Mouse (Mus musculus) liver, embryonic 14.5 days (tissue): Measurements from ENCODE around the gene Dlg1. TPM values are rescaled to one million over a fixed set of nuclear protein-coding genes. Genes with fewer than 3 reads are reported as not detected.

Source experiments
- ATAC-seq: fragments of 200-750 bp; cut with Nextera tagmentation; 2 replicates; pipeline ENCODE4 v1.8.0; 2017; ENCODE audit warnings: moderate number of reproducible peaks, mild to moderate bottlenecking, moderate library complexity; ENCODE audit not compliant: insufficient read depth
- DNase-seq, 3 experiments: peaks; one replicate each; pipeline ENCODE4 v3.0.0-alpha.2; 2012 to 2013; ENCODE audit warnings: low read depth in 3 of 3, low spot score in 3 of 3
- H3K27ac ChIP-seq: fragments of 300-500 bp; sonication (generic); 2 replicates; pipeline ENCODE4 v1.5.1; 2014; ENCODE audit warnings: moderate library complexity, mild to moderate bottlenecking, control low read depth, inconsistent platforms
- H3K27me3 ChIP-seq: fragments of 300-500 bp; sonication (generic); 2 replicates; pipeline ENCODE4 v1.6.1; 2014; ENCODE audit warnings: mild to moderate bottlenecking, low read length, moderate library complexity; ENCODE audit not compliant: control insufficient read depth, insufficient read depth
- H3K36me3 ChIP-seq: fragments of 300-500 bp; sonication (generic); replicated peaks from 2 replicates; pipeline ENCODE4 v1.6.1; 2014; ENCODE audit warnings: low read depth; ENCODE audit not compliant: control insufficient read depth, insufficient read depth
- H3K4me1 ChIP-seq, 2 experiments: fragments of 200-500 bp in 1 of 2; fragments of 300-500 bp in 1 of 2; sonication (generic) in 1 of 2; replicated peaks; 2 replicates each; pipeline ENCODE4 v1.6.1; 2012 to 2014; ENCODE audit warnings: antibody characterized with exemption in 1 of 2, inconsistent platforms in 1 of 2, low read length in 1 of 2; ENCODE audit not compliant: control insufficient read depth in 2 of 2, insufficient read depth in 2 of 2
- H3K4me2 ChIP-seq: fragments of 300-500 bp; sonication (generic); 2 replicates; pipeline ENCODE4 v1.6.1; 2014; ENCODE audit warnings: low read depth, mild to moderate bottlenecking, control low read depth, moderate library complexity
- H3K4me3 ChIP-seq, 2 experiments: fragments of 200-500 bp in 1 of 2; fragments of 300-500 bp in 1 of 2; sonication (generic) in 1 of 2; 2 replicates each; pipeline ENCODE4 v1.5.1; 2012 to 2014; ENCODE audit warnings: low read depth in 2 of 2, low read length in 2 of 2, mild to moderate bottlenecking in 2 of 2, control low read depth in 1 of 2, inconsistent platforms in 1 of 2, moderate library complexity in 1 of 2; ENCODE audit not compliant: insufficient read depth in 1 of 2
- H3K9ac ChIP-seq: fragments of 300-500 bp; sonication (generic); replicated peaks from 2 replicates; pipeline ENCODE4 v1.6.1; 2014; ENCODE audit warnings: mild to moderate bottlenecking, control low read depth, moderate library complexity
- H3K9me3 ChIP-seq: fragments of 300-500 bp; sonication (generic); 2 replicates; pipeline ENCODE4 v1.6.1; 2016; ENCODE audit warnings: low read length, mixed read lengths; ENCODE audit not compliant: control insufficient read depth
- CTCF ChIP-seq: IDR thresholded peaks from 2 replicates; pipeline ENCODE4 v1.5.1; 2016; ENCODE audit warnings: antibody characterized with exemption, low read depth, control low read depth
- EP300 ChIP-seq: IDR thresholded peaks from 2 replicates; pipeline ENCODE4 v1.6.1; 2016; ENCODE audit warnings: antibody characterized with exemption, low read depth
- WGBS: fragments of 180-500 bp; shearing (Covaris S2); extraction: QIAGEN DNeasy Blood & Tissue Kit; methylation state at CpG from one replicate; pipeline ENCODE4 v1.1.7; 2014; ENCODE audit not compliant: insufficient replicate concordance; 5-methylcytosine and 5-hydroxymethylcytosine counted together
- polyA plus RNA-seq, 2 experiments: library from polyadenylated mRNA; depleted of rRNA in 1 of 2; stranded (reverse) in 1 of 2; unstranded in 1 of 2; fragments of >200 nt; fragmentation: Nextera tagmentation in 1 of 2; extraction: Ambion mirVana in 1 of 2; gene quantifications; 2 replicates each; pipeline versions ENCODE4 v1.2.1 to v1.2.3; 2012 to 2014

Dlg1 gene
- polyA plus RNA-seq, 2 experiments, result 7.3 to 12.9 TPM

DNA sequence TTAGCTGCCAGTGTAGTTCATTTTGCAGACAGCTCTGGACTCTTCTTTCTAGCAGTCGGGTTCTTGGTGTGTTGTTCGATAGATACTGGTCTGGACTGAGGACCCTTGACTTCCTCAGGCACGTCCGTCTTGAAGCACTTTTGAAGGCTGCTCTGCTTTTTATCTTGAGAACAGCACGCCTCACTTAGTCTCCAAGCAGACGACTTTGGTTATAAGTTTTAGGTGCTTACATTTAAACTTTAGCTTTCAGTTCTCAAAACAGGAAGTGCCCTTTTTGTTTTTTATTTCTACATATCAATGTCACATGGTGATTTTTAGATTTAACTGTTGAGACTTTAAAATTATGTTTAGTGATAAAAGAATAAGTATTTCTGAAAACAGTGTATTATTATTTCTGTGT, 33.1 kb downstream of the Dlg1 start:
- no peaks in the 10 kb centered on the region for H3K36me3 ChIP-seq
- ATAC-seq (no peak), DNase-seq (no peak)
- no peak overlapping the region for H3K27ac ChIP-seq
- no peaks in the 10 kb centered on the region for H3K27me3 ChIP-seq
- H3K4me2 ChIP-seq, result no peak overlapping the region; the same call in 1 of the 2 replicates
- no peak for TF ChIP-seq CTCF
- peaks cover 3% of the 10 kb centered on the region in 2 experiments; a peak in 1 of 4 replicates for H3K4me1 ChIP-seq
- H3K9ac ChIP-seq, result no peak overlapping the region
- 16% methylated on average over 6 of the region's 6 CpGs for WGBS
- H3K9me3 ChIP-seq, result no peaks in the 10 kb centered on the region
- H3K4me3 ChIP-seq, result no peak overlapping the region

DNA sequence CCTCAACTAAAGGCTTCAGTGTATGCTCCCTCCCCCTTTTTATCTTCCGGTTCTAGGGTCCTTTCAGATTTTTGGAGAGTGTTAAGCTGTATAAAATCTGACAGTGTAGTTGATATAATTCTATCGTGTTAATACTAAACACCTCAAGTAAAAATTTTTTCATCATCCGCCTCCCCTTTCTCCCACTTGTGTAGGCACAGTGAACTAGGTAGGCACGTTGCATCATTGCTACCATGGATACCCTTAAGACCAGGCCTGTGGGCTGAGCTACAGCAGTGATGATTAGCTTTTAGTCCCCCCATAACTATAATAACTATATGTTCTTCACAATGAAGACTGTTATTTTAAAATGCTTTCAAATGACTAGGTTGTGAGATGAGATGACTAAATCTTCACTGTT, 34.1 kb downstream of the Dlg1 start:
- no peaks in the 10 kb centered on the region for H3K27me3 ChIP-seq
- no peak overlapping the region for H3K27ac ChIP-seq
- no peak overlapping the region for H3K9ac ChIP-seq
- peaks cover 3% of the 10 kb centered on the region in 2 experiments; a peak in 1 of 4 replicates for H3K4me1 ChIP-seq
- H3K36me3 ChIP-seq, result no peaks in the 10 kb centered on the region
- no peak overlapping the region for H3K4me2 ChIP-seq
- TF ChIP-seq EP300 (no peak), CTCF (no peak)
- no peak for DNase-seq
- ATAC-seq, result no peak
- no peak overlapping the region for H3K4me3 ChIP-seq
- no peaks in the 10 kb centered on the region for H3K9me3 ChIP-seq
- WGBS, result 63% methylated on average over 4 of the region's 4 CpGs

DNA sequence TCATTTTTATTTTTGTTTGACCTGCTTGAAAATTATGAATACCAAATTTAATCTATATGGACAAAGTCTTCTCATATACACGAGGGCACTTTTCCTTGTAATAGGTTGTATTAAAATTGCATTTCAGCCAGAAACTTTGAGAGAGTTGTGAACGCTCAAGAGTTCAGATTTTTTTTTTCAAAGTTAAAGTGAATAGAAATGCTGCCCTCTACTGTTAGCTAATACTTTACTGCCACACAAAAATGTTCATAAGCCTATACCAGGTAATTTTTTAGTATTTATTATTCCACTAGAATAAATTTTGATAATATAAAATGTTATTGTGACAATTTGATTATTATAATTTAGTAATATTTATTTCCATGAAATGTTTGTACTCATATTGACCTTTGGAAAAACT, 42.0 kb downstream of the Dlg1 start:
- WGBS, result 20% methylated on average over 2 of the region's 2 CpGs
- ATAC-seq (no peak), DNase-seq (no peak)
- TF ChIP-seq CTCF, result peak; percentile 13; the same call in 1 of the 2 replicates
- no peak for TF ChIP-seq EP300
- H3K9ac ChIP-seq, result no peak overlapping the region
- H3K4me1 ChIP-seq, result peaks cover 0 to 2% of the 10 kb centered on the region in 2 experiments; a peak in 2 of 4 replicates
- H3K27me3 ChIP-seq, result no peaks in the 10 kb centered on the region
- no peak overlapping the region for H3K4me3 ChIP-seq
- no peak overlapping the region for H3K4me2 ChIP-seq
- H3K9me3 ChIP-seq, result no peaks in the 10 kb centered on the region
- no peak overlapping the region for H3K27ac ChIP-seq
- no peaks in the 10 kb centered on the region for H3K36me3 ChIP-seq

DNA sequence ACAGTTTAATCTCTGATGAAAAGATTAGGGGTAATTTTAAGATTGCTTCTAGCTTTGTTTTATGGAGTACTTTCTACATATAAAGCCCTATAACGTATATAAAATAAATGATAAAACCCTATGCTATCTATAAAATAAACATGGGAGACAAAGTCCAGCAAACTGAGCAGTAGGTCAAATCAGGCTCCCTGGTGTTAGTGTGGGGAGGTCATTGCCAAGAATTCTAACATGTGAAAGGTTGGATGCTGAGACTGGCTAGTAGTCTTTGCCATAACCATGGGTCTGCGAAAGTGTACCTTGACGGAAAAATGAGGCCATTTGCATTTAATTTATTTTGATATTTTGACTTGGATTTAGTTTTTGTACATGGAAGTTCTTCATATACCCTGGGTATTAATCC, 42.7 kb downstream of the Dlg1 start:
- Histone ChIP-seq H3K4me3 (no peak overlapping the region), H3K9ac (no peak overlapping the region), H3K4me2 (no peak overlapping the region), H3K9me3 (no peaks in the 10 kb centered on the region), H3K36me3 (no peaks in the 10 kb centered on the region), H3K4me1 (peaks cover 0 to 2% of the 10 kb centered on the region in 2 experiments; a peak in 2 of 4 replicates), H3K27ac (no peak overlapping the region), H3K27me3 (no peaks in the 10 kb centered on the region)
- 83% methylated on average over 3 of the region's 3 CpGs for WGBS
- no peak for DNase-seq
- no peak for ATAC-seq
- TF ChIP-seq EP300 (no peak), CTCF (no peak)

DNA sequence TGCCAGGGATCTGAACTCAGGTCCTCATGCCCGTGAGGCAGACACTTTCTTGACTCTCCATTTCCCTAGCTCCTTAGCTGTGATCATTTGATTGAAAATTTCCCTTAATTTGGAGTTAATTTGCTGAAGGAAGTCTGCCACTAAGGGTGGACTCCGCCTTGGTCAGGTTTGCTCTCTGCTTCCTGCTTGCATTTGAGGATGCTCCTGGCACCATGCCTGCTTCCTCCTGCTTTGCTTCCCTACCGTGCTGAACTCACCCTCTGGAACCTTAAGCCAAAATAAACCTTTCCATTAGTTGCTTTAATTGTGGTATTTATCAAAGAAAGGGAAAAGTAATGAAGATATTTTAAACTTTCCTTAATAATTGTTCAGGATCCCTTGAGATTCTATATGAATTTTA, 44.1 kb downstream of the Dlg1 start:
- TF ChIP-seq EP300 (no peak), CTCF (no peak)
- ATAC-seq, result no peak
- Histone ChIP-seq H3K9me3 (no peaks in the 10 kb centered on the region), H3K36me3 (no peaks in the 10 kb centered on the region), H3K27me3 (no peaks in the 10 kb centered on the region), H3K4me1 (peaks cover 0 to 2% of the 10 kb centered on the region in 2 experiments; a peak in 2 of 4 replicates), H3K27ac (no peak overlapping the region), H3K4me2 (no peak overlapping the region), H3K4me3 (no peak overlapping the region), H3K9ac (no peak overlapping the region)
- DNase-seq, result no peak
- WGBS, result 54% methylated on average over 3 of the region's 3 CpGs
